Mouse (Mus musculus): ENCODE measurements around the gene Plek.

GRCm38 (mm10) chr11:17019328-17019727 is 32.9 kb downstream of the Plek start:
- TF ChIP-seq GATA1 (IDR thresholded peaks at IDR 0.05; ENCODE audit: borderline replicate concordance, low read length), result no peak
- no peak for TF ChIP-seq FLI1 (IDR thresholded peaks at IDR 0.05; ENCODE audit: low read length)

Measured in megakaryocyte, embryonic 14.5 days (primary cell).